Mouse (Mus musculus) midbrain, embryonic 16.5 days (tissue): ENCODE data around the gene Ugt1a6b. TPM values are rescaled to one million over a fixed set of nuclear protein-coding genes. Genes with fewer than 3 reads are reported as not detected.

ENCODE experiments used
- polyA plus RNA-seq: library from polyadenylated mRNA; unstranded; fragments of >200 nt; fragmentation: Nextera tagmentation; extraction: Ambion mirVana; gene quantifications from 2 replicates; pipeline ENCODE4 v1.2.1, GENCODE M21; 2015

The Ugt1a6b gene
- polyA plus RNA-seq, 1 experiment from 2014 or later: 0.60 TPM

Other genes starting within 250 kb of the Ugt1a6b start
- gene Dgkd, start 250.0 kb upstream of the Ugt1a6b start, polyA plus RNA-seq: 43.7 and 49.0 TPM in 2 replicates
- 20.8 and 22.7 TPM in 2 replicates for gene Usp40, start 94.7 kb upstream of the Ugt1a6b start, polyA plus RNA-seq
- not detected in 2 replicates for gene Ugt1a10, start 47.9 kb upstream of the Ugt1a6b start, polyA plus RNA-seq
- not detected in 2 replicates for gene Ugt1a9, start 32.5 kb upstream of the Ugt1a6b start, polyA plus RNA-seq
- not detected in 2 replicates for gene Ugt1a8, start 15.4 kb upstream of the Ugt1a6b start, polyA plus RNA-seq
- gene Ugt1a7c, start 8.2 kb upstream of the Ugt1a6b start, polyA plus RNA-seq: 0.94 and 1.1 TPM in 2 replicates
- 2.3 and 2.5 TPM in 2 replicates for gene Ugt1a6a, start 31.6 kb downstream of the Ugt1a6b start, polyA plus RNA-seq
- gene Ugt1a5, start 62.8 kb downstream of the Ugt1a6b start, polyA plus RNA-seq: not detected in 2 replicates
- not detected in 2 replicates for gene Ugt1a2, start 97.3 kb downstream of the Ugt1a6b start, polyA plus RNA-seq
- 12.8 and 13.1 TPM in 2 replicates for gene Dnajb3, start 102.5 kb downstream of the Ugt1a6b start, polyA plus RNA-seq
- not detected in 2 replicates for gene Ugt1a1, start 108.7 kb downstream of the Ugt1a6b start, polyA plus RNA-seq
- gene Mroh2a, start 123.7 kb downstream of the Ugt1a6b start, polyA plus RNA-seq: 0.75 and 0.92 TPM in 2 replicates
- gene Hjurp, start 174.4 kb downstream of the Ugt1a6b start, polyA plus RNA-seq: 77.3 and 87.0 TPM in 2 replicates
- gene Trpm8, start 174.4 kb downstream of the Ugt1a6b start, polyA plus RNA-seq: 0.11 and 0.17 TPM in 2 replicates